Mouse (Mus musculus) neural tube, embryonic 15.5 days (tissue): ENCODE results near the gene Isg20l2. TPM values are rescaled to one million over a fixed set of nuclear protein-coding genes. Genes with fewer than 3 reads are reported as not detected.

Experiments used
- polyA plus RNA-seq: library from polyadenylated mRNA; unstranded; fragments of >200 nt; fragmentation: Nextera tagmentation; extraction: Ambion mirVana; gene quantifications from 2 replicates; pipeline ENCODE4 v1.2.1, GENCODE M21; 2015

The Isg20l2 gene
- polyA plus RNA-seq, 1 experiment from 2014 or later, result 21.6 TPM

Other genes starting within 250 kb of the Isg20l2 start
- 0.44 and 1.0 TPM in 2 replicates for gene Lrrc71, start 181.7 kb upstream of the Isg20l2 start, polyA plus RNA-seq
- 41.2 and 50.1 TPM in 2 replicates for gene Ntrk1, start 135.2 kb upstream of the Isg20l2 start, polyA plus RNA-seq
- 1.1 and 2.0 TPM in 2 replicates for gene Insrr, start 133.4 kb upstream of the Isg20l2 start, polyA plus RNA-seq
- 9.1 and 13.4 TPM in 2 replicates for gene Pear1, start 106.0 kb upstream of the Isg20l2 start, polyA plus RNA-seq
- 5.0 TPM in 1 of 2 replicates, not detected in the other for gene Sh2d2a, start 83.6 kb upstream of the Isg20l2 start, polyA plus RNA-seq
- 16.2 and 17.5 TPM in 2 replicates for gene Prcc, start 44.7 kb upstream of the Isg20l2 start, polyA plus RNA-seq
- gene Hdgf, start 24.0 kb upstream of the Isg20l2 start, polyA plus RNA-seq, result 137 and 160 TPM in 2 replicates
- 51.0 and 59.5 TPM in 2 replicates for gene Mrpl24, start 10.8 kb upstream of the Isg20l2 start, polyA plus RNA-seq
- 19.3 and 19.7 TPM in 2 replicates for gene Rrnad1, start 403 bp downstream of the Isg20l2 start, polyA plus RNA-seq
- gene Crabp2, start 18.4 kb downstream of the Isg20l2 start, polyA plus RNA-seq, result 81.1 and 86.0 TPM in 2 replicates
- gene Nes, start 40.8 kb downstream of the Isg20l2 start, polyA plus RNA-seq, result 22.5 and 22.8 TPM in 2 replicates
- gene Bcan, start 69.9 kb downstream of the Isg20l2 start, polyA plus RNA-seq, result 127 and 139 TPM in 2 replicates
- 0.34 and 0.90 TPM in 2 replicates for gene Hapln2, start 97.3 kb downstream of the Isg20l2 start, polyA plus RNA-seq
- 36.6 and 42.6 TPM in 2 replicates for gene Gpatch4, start 112.8 kb downstream of the Isg20l2 start, polyA plus RNA-seq
- 155 and 159 TPM in 2 replicates for gene Naxe, start 128.2 kb downstream of the Isg20l2 start, polyA plus RNA-seq
- gene Ttc24, start 148.0 kb downstream of the Isg20l2 start, polyA plus RNA-seq, result 0.38 TPM in 1 of 2 replicates, not detected in the other
- gene Iqgap3, start 151.7 kb downstream of the Isg20l2 start, polyA plus RNA-seq, result 2.8 and 4.9 TPM in 2 replicates
- 14.3 and 20.3 TPM in 2 replicates for gene Mef2d, start 212.1 kb downstream of the Isg20l2 start, polyA plus RNA-seq